Mouse (Mus musculus) heart, postnatal 25 days (tissue): ENCODE measurements around the gene Arl6ip5. TPM values are rescaled to one million over a fixed set of nuclear protein-coding genes. Genes with fewer than 3 reads are reported as not detected.

Source experiments
- DNase-seq: peaks from one replicate; pipeline ENCODE4 v3.0.0; 2022; ENCODE audit warnings: low spot score
- intact Hi-C: fragments of 180-260 bp; cut with DNase I; formaldehyde crosslinking; loops from one replicate; pipeline ENCODE4 v1.15.1; 2025
- total RNA-seq, 2 experiments: library from RNA; stranded (reverse); gene quantifications; 2 replicates each; pipeline ENCODE4 v1.2.3; 2021

The Arl6ip5 gene
- total RNA-seq, 2 experiments from 2014 or later = 114 to 127 TPM

DNA sequence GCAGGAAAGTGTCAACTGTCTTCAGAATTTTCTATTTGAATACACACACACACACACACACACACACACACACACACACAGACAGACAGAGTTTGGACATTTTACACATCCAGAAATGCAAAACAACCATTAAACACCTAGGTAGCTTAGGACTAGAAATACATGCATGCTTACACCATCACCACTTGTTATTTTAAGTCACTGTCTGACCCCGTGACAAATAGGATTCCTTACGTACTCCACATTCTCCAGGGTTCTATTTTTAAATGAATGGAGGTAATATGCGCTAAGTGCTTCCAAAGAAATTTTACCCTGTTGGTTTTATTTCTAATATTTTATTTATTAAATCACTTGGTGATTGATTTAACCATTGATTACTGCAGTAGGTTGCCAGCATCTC is 55.2 kb downstream of the Arl6ip5 start:
- intact Hi-C loops = no loop called here
- no peak for DNase-seq

DNA sequence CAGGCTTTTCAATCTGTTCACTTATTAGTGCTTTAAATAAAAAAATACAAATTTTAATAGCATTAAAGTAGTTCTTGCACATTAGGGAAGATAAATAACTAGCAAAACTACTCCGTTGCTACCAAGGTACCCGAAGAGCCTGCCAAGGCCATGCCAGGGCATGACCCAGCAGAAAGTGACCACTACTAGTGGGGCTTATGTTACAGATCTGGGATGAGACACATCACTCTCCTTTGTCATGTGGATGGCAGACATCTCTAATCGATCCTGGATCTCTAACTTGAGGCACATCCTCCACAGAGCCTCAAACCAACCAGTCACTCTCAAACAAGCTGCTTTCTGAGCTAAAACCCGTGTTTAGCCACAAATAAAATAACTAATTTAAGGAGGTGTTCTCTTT is 56.2 kb downstream of the Arl6ip5 start:
- intact Hi-C loops = no loop called here
- no peak for DNase-seq

DNA sequence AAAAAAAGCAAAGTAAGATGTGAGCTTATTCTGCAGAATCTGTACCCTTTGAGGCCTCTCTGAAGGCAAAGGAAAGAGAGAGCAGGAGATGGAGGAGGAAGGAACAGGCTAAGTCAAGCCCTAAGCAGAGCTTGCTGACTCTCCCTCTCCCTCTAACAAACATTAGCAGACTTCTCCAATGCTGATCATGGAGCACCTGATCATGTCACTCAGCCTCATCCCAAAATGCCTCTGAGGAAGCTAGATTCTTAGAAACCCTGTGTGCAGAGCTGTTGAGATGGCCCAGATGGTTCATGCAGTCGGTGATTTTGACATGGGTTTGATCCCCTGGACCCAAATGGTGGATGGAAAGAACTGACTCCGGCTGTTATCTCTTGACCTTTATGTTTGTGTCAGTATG is 56.6 kb downstream of the Arl6ip5 start:
- intact Hi-C loops = no loop called here
- DNase-seq = no peak

DNA sequence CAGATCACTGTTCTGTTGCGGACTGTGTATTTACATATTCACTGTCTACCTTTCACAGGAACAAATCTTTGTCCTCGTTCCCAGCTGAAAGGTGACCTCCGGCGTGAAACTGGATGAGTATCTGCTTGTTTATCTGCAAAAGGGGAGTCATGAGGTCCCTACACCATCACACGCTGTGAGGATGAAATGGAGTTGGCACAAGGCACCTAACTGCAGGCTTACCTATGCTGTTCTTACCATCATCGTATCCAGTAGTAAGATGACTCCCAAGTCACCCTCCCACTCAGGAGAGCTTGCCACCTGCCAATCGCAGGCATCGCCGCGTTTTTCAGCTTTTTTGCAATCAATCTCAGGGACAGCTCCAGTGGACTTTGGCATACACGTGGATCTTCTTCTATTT is 59.1 kb downstream of the Arl6ip5 start:
- DNase-seq = no peak
- intact Hi-C loops = no loop called here

DNA sequence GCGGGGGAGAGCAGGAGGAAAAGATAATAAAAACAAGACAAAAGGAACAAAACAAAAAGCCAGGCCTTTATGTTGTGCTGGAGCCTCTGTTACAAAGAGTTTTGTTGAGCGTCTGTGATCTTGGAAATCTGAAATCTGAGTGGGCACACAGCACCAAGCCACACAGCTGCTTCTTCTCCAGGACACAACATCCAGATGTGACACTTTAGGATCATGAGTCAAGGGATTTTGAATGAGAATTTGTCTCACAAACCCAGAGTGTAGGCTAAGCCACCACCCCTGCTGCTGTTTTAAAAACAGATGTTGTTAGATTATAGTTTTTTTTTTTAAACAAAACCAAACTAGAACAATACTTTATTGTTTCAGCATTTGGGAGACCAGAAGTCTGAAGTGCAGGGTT is 61.9 kb downstream of the Arl6ip5 start:
- DNase-seq = no peak
- intact Hi-C loops = no loop called here

DNA sequence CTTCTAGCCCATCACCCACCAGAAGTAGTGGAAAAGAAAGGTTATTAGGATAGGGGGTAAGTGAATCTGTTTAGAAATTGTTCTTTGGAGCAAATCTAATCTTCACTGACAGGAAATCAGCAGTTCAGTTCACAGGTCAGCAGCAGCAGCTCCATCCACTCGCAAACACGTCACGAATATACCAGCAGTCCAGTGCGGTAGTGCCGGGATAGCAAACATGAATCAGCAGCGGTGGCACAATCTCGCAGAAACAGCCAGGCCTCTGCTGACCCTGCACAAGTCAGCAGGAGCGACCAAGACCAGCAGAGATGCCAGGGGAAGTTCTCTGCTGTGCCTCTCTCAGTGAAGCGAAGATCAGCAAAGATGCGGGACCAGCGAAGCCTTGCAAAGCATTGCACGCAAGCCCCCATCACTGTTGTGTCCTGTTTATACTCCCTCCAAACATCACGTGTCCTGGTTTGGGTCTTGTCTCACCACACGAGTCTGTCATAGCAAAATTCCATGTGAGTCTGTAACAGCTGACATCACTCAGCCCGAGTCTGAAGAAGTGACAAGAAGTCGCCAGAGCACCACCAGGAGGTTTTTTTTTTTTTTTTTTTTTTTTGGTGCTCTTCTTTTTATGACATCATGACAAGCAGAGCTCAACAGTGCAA is 62.7 kb downstream of the Arl6ip5 start:
- intact Hi-C loops = no loop called here
- DNase-seq = no peak

DNA sequence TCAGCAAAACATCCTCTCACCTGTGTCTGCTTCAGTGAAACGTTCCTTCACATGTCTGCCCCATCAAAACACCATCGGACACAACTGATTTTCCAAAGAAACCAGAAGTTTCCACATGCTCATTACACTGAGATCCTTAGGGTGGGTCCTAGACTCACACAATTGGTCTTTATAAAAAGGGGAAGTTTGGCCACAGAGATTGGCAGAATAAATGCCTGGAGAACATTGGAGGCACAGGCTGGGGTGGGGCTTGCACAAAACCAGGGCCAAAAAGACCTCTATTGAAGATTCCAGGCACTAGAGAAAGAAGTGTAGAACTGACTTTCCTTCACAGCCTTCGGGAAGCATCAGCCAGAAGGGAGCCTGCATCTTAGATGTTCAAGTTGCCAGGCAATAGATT is 63.3 kb downstream of the Arl6ip5 start:
- intact Hi-C loops = no loop called here
- DNase-seq = no peak

DNA sequence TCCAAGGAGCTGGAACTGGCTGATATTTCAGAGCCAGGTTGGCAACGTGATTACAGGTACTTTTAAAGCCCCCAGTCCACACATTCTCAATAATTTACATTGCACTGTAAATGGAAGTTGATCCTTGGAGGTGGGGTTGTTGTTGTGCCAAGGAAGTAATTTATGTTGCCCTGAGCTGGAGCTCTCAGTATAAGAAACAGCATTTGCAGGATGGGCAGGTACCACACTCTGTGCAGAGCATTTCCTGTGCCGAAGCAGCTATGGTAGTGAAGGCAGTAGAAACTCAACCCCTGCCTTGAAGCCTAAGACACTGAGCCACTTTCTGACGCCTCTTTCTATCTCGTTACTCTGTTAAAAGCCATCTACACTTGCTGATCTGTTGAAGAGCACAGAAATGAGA is 65.3 kb downstream of the Arl6ip5 start:
- DNase-seq = no peak
- intact Hi-C loops = loop anchor here (2.0 to 5.0 kb wide), 2 partner anchors 37 to 249 kb away; no protein-coding TSS in a partner anchor

DNA sequence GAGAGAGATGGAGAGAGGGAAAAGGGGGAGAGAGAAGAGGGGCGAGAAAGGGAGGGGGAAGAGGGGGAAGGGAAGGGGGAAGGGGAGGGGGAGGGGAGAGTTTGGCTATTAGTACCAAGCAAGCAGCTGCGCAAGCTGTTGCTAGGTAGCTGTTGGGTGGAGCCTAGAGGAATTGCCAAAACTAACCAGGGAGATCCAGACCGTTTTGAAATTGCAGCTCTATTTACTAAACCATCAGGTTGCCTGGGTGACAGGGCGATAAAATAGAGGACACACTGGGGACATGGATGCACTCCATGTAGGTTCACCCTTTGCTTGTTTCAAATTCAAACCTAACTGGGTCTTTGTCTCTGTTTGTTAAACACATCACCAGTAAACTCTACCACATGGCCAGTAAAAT is 65.9 kb downstream of the Arl6ip5 start:
- intact Hi-C loops = loop anchor here (2.0 to 5.0 kb wide), 2 partner anchors 36 to 248 kb away; no protein-coding TSS in a partner anchor
- peak; percentile 40 for DNase-seq

DNA sequence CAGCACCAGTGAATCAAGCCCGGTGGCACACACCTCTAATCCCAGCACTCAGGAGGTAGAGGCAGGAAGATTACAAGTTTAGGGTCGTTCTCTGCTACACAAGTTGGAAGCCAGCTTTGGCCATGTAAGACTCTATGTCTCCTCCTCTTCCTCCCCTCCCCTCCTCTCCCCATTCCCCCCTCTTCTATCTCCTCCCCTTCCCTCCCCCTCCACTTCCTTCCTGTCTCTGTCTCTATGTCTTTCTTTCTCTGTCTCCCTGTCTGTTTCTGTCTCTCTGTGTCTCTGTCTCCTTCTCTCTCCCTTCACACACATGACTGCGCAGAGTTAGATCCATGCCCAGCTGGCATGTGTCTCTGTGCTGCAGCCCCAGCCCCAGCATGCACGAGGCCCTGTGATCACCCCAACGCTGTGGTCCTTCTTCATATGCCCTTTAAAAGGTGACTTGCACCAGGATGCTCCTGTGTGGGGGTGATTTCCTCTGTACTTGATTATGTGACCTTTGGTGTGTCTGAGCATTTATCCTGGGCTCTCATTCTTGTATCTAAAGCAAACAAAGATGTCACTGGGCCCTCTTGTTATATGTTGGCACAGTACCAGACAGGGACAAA is 66.5 kb downstream of the Arl6ip5 start:
- intact Hi-C loops = loop anchor here (2.0 to 5.0 kb wide), 2 partner anchors 35 to 248 kb away; no protein-coding TSS in a partner anchor
- DNase-seq = no peak

DNA sequence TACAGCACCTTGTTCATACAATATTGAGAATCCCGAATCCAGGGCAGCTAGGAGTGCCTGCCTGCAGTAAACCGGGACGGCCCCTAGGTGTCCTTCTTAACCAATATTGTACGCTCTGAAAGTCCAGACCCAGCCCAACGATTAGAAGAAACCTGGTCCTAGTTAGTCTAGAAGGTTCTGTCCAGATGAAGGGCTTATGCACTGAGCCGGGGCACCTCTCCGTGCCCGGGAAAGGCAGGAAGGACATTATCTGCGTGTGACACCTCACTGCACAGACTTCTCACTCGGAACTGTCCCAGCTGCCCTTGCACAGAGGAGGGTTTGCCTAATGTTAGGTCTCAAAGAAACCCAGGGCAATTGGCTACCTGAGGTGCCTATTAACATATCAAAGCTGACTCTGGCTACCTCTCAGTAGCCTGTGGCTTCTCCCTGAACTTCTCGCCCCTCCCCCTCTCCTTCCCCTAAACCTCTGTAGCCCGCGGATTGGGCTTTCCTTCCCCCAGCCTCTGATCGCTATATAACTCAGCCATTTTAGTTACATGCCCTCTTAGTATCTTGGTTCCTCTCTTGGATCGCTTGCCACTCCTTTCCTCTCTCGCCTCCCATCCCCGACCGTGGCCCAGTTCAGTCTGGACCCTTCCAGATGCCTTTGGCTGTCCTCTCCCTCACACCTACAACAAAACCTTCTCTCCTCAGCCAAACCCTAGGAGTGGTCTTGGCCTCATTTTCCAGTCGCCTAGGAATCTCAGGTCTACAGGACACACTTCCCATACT is 67.7 kb downstream of the Arl6ip5 start:
- peak; percentile 64 for DNase-seq
- intact Hi-C loops = loop anchor here (1.0 to 5.0 kb wide), 3 partner anchors 27 to 139 kb away; no protein-coding TSS in a partner anchor

DNA sequence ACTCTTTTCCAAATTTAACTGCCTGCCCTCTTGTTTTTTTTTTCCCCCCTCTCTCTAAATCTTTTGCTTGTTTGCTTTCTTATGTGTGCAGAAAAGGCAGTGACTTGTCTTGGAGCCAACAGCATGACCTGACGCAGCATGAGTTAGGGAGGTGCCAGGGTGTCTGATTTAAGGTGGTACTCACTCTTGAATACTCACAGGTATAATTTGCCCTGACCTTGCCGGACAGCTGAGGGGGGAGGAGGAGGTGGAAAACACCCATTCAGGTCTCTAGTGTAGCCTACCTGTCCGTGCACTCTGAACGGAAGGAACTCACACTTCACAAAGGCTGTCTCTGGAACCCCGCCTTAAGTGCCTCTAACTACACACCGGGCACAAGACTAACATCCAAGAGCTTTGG is 68.4 kb downstream of the Arl6ip5 start:
- intact Hi-C loops = loop anchor here (1.0 to 5.0 kb wide), 3 partner anchors 28 to 138 kb away; no protein-coding TSS in a partner anchor

More for the DNA sequence above, 68.4 kb downstream of the Arl6ip5 start:
- no peak for DNase-seq

Other genes starting within 250 kb of the Arl6ip5 start
- gene Fam19a4, start 150.3 kb upstream of the Arl6ip5 start, total RNA-seq = not detected
- 10 to 100 TPM; 13.3 to 14.8 TPM for gene Eogt, start 61.5 kb upstream of the Arl6ip5 start, total RNA-seq
- 10 to 100 TPM; 33.3 to 36.4 TPM for gene Tmf1, start 31.6 kb upstream of the Arl6ip5 start, total RNA-seq
- gene Uba3, start 5.0 kb upstream of the Arl6ip5 start, total RNA-seq = 10 to 100 TPM; 63.0 to 64.0 TPM
- 10 to 100 TPM; 62.9 to 66.5 TPM for gene Lmod3, start 42.1 kb downstream of the Arl6ip5 start, total RNA-seq